Mouse (Mus musculus) heart, embryonic 11.5 days (tissue): ENCODE measurements around the gene D130043K22Rik. TPM values are rescaled to one million over a fixed set of nuclear protein-coding genes. Genes with fewer than 3 reads are reported as not detected.

Source experiments
- ATAC-seq: fragments of 200-750 bp; cut with Nextera tagmentation; replicated peaks from 2 replicates; pipeline ENCODE4 v1.8.0; 2017; ENCODE audit warnings: moderate library complexity; ENCODE audit not compliant: insufficient number of reproducible peaks, low FRiP score, low TSS enrichment
- H3K27ac ChIP-seq: fragments of 300-500 bp; sonication (generic); 2 replicates; pipeline ENCODE4 v1.5.1; 2014; ENCODE audit warnings: mild to moderate bottlenecking, low read depth, low read length
- H3K27me3 ChIP-seq: fragments of 300-500 bp; sonication (generic); 2 replicates; pipeline ENCODE4 v1.6.1; 2014; ENCODE audit warnings: mild to moderate bottlenecking, low read length, mixed read lengths; ENCODE audit not compliant: control insufficient read depth, insufficient read depth
- H3K36me3 ChIP-seq: fragments of 300-500 bp; sonication (generic); 2 replicates; pipeline ENCODE4 v1.6.1; 2014; ENCODE audit warnings: mild to moderate bottlenecking, low read length, moderate library complexity, mixed read lengths; ENCODE audit not compliant: control insufficient read depth, insufficient read depth
- H3K4me1 ChIP-seq: fragments of 300-500 bp; sonication (generic); 2 replicates; pipeline ENCODE4 v1.6.1; 2014; ENCODE audit warnings: low read length; ENCODE audit not compliant: control insufficient read depth, insufficient read depth
- H3K4me2 ChIP-seq: fragments of 300-500 bp; sonication (generic); 2 replicates; pipeline ENCODE4 v1.6.1; 2014; ENCODE audit warnings: mild to moderate bottlenecking, moderate library complexity
- H3K4me3 ChIP-seq: fragments of 300-500 bp; sonication (generic); 2 replicates; pipeline ENCODE4 v1.5.1; 2014; ENCODE audit warnings: low read depth, low read length
- H3K9ac ChIP-seq: fragments of 300-500 bp; sonication (generic); 2 replicates; pipeline ENCODE4 v1.6.1; 2014; ENCODE audit warnings: mild to moderate bottlenecking, low read depth, low read length, moderate library complexity
- H3K9me3 ChIP-seq: fragments of 300-500 bp; sonication (generic); replicated peaks from 2 replicates; pipeline ENCODE4 v1.6.1; 2016; ENCODE audit warnings: low read length; ENCODE audit not compliant: control insufficient read depth
- WGBS: fragments of 180-500 bp; shearing (Covaris S2); extraction: QIAGEN DNeasy Blood & Tissue Kit; methylation state at CpG from one replicate; pipeline ENCODE4 v1.1.7; 2014; ENCODE audit not compliant: insufficient replicate concordance; 5-methylcytosine and 5-hydroxymethylcytosine counted together
- polyA plus RNA-seq: library from polyadenylated mRNA; unstranded; fragments of >200 nt; fragmentation: Nextera tagmentation; extraction: Ambion mirVana; gene quantifications from 2 replicates; pipeline ENCODE4 v1.2.1, GENCODE M21; 2014

D130043K22Rik gene
- not detected in 2 replicates for polyA plus RNA-seq

- WGBS: 14% methylated on average over 40 of the region's 40 CpGs
- Histone ChIP-seq H3K9me3 (no peaks in the 10 kb centered on the region), H3K9ac (0 out of 2 replicates have a peak within 1 kb of the TSS, but pooled peaks have one; percentile 60), H3K4me3 (peak within 1 kb of the TSS; percentile 52), H3K27me3 (no peaks in the 10 kb centered on the region), H3K4me2 (peak within 1 kb of the TSS; percentile 89), H3K4me1 (peaks cover 6% of the 10 kb centered on the region), H3K27ac (no peak within 1 kb of the TSS), H3K36me3 (no peaks in the 10 kb centered on the region)
- peak; percentile 59; the same call in 1 of the 2 replicates for ATAC-seq
Measured at GRCm38 (mm10) chr13:24844983-24845955, at the start of gene D130043K22Rik. D130043K22Rik (plus strand) TSS chr13:24845135.

DNA sequence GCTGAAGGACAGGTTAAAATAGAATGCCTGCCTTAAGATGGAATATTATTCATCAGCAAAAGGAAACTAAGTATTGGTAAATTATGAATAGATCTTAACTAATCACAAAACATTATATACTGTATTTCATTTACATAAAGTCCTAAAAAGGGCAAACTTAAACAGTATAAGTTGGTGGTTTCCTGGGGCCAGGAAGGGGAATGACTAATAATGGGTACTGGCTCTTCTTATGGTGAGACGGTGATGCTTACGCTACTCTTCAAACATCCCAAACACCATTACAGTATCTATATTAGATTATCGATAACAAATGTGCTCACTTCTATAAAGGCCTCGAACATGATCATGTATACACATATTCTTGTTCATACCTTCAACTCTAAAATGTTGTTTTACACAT is 46.2 kb upstream of the D130043K22Rik start:
- no peaks in the 10 kb centered on the region for H3K27me3 ChIP-seq
- 91% methylated on average over 4 of the region's 4 CpGs for WGBS
- no peak overlapping the region for H3K4me3 ChIP-seq
- no peak for ATAC-seq
- no peak overlapping the region for H3K27ac ChIP-seq
- no peak overlapping the region for H3K4me2 ChIP-seq
- no peaks in the 10 kb centered on the region for H3K9me3 ChIP-seq
- no peak overlapping the region for H3K9ac ChIP-seq
- no peaks in the 10 kb centered on the region for H3K36me3 ChIP-seq
- no peaks in the 10 kb centered on the region for H3K4me1 ChIP-seq

- Histone ChIP-seq H3K27ac (no peak overlapping the region), H3K4me3 (peak overlapping the region; percentile 65), H3K9me3 (no peaks in the 10 kb centered on the region), H3K27me3 (no peaks in the 10 kb centered on the region), H3K9ac (peak overlapping the region; percentile 97), H3K4me1 (peaks cover 4% of the 10 kb centered on the region; the same call in 1 of the 2 replicates), H3K4me2 (peak overlapping the region; percentile 90), H3K36me3 (no peaks in the 10 kb centered on the region)
- 62% methylated on average over 5 of the region's 5 CpGs for WGBS
- ATAC-seq: no peak
Measured at GRCm38 (mm10) chr13:24799378-24799777, 45.6 kb upstream of the D130043K22Rik start.

- Histone ChIP-seq H3K27me3 (no peaks in the 10 kb centered on the region), H3K4me3 (peak overlapping the region; percentile 65), H3K4me2 (peak overlapping the region; percentile 90), H3K4me1 (peaks cover 4% of the 10 kb centered on the region; the same call in 1 of the 2 replicates), H3K9ac (peak overlapping the region; percentile 97), H3K36me3 (no peaks in the 10 kb centered on the region), H3K9me3 (no peaks in the 10 kb centered on the region), H3K27ac (peak overlapping the region; percentile 87)
- peak; percentile 16; the same call in 1 of the 2 replicates for ATAC-seq
- under 1% methylated on average over 31 of the region's 31 CpGs for WGBS
Measured at GRCm38 (mm10) chr13:24799925-24800673, 44.8 kb upstream of the D130043K22Rik start.

DNA sequence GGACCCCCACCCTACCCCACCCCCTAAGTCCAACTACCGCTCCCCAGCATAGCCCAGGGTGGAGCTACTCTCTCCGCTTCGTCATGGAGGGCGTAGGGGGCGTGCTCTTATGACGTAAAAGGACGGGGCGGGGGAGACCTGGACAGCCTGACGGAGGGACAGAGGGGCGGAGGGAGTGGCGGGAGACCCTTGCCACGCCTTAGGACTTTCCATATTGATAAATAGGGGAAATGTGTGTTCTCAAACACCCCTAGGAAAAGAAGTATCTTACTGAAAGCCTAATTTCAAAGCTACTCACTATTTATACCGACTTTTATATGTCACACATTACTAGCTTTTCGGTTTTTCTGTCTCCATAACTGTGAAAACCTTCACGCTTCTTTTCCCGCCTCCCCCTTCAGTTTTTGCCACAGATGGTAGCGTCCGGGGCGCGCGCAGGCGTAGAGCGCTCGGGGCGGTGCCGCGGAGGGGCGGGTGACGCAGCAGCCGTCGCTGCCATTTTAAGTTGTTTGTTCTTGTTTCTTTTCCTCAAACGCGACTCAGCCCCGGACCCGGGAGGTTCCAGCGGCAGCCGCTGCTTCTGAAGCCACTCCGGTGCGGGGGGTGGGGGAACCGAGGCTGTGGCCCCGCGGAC is 44.1 kb upstream of the D130043K22Rik start:
- Histone ChIP-seq H3K27me3 (no peaks in the 10 kb centered on the region), H3K9ac (peak overlapping the region; percentile 97), H3K27ac (peak overlapping the region; percentile 99), H3K4me3 (peak overlapping the region; percentile 94), H3K4me1 (peaks cover 4% of the 10 kb centered on the region; the same call in 1 of the 2 replicates), H3K4me2 (peak overlapping the region; percentile 90), H3K36me3 (no peaks in the 10 kb centered on the region), H3K9me3 (no peaks in the 10 kb centered on the region)
- ATAC-seq: peak; percentile 97
- WGBS: under 1% methylated on average over 42 of the region's 42 CpGs

- no peaks in the 10 kb centered on the region for H3K27me3 ChIP-seq
- H3K9ac ChIP-seq: peak within 1 kb of the TSS; percentile 97
- WGBS: under 1% methylated on average over 54 of the region's 74 CpGs
- H3K4me3 ChIP-seq: peak within 1 kb of the TSS; percentile 94
- peak within 1 kb of the TSS; percentile 90 for H3K4me2 ChIP-seq
- H3K36me3 ChIP-seq: no peaks in the 10 kb centered on the region
- peaks cover 4% of the 10 kb centered on the region; the same call in 1 of the 2 replicates for H3K4me1 ChIP-seq
- H3K27ac ChIP-seq: peak within 1 kb of the TSS; percentile 99
- peak; percentile 55 for ATAC-seq
- H3K9me3 ChIP-seq: no peaks in the 10 kb centered on the region
Measured at GRCm38 (mm10) chr13:24801308-24801921, 43.5 kb upstream of the D130043K22Rik start, which contains the start of gene BC005537. BC005537 (plus strand) TSS chr13:24801657.

- Histone ChIP-seq H3K9me3 (no peaks in the 10 kb centered on the region), H3K36me3 (peaks cover 2% of the 10 kb centered on the region), H3K27ac (peak overlapping the region; percentile 99; the same call in 1 of the 2 replicates), H3K9ac (peak overlapping the region; percentile 97), H3K4me2 (peak overlapping the region; percentile 90), H3K27me3 (no peaks in the 10 kb centered on the region), H3K4me1 (peaks cover 4% of the 10 kb centered on the region; the same call in 1 of the 2 replicates), H3K4me3 (peak overlapping the region; percentile 94)
- no peak for ATAC-seq
- WGBS: under 1% methylated on average over 26 of the region's 26 CpGs
Measured at GRCm38 (mm10) chr13:24802131-24802691, 42.7 kb upstream of the D130043K22Rik start.
